Mouse (Mus musculus) hindbrain, embryonic 12.5 days (tissue): ENCODE data around the gene Etl4. TPM values are rescaled to one million over a fixed set of nuclear protein-coding genes. Genes with fewer than 3 reads are reported as not detected.

Experiments
- ATAC-seq: fragments of 200-750 bp; cut with Nextera tagmentation; 2 replicates; pipeline ENCODE4 v1.8.0; 2017; ENCODE audit warnings: moderate TSS enrichment; ENCODE audit not compliant: low FRiP score
- H3K27ac ChIP-seq: fragments of 300-500 bp; sonication (generic); 2 replicates; pipeline ENCODE4 v1.5.1; 2016; ENCODE audit warnings: mild to moderate bottlenecking
- H3K27me3 ChIP-seq: fragments of 300-500 bp; sonication (generic); 2 replicates; pipeline ENCODE4 v1.6.1; 2016; ENCODE audit warnings: mild to moderate bottlenecking
- H3K36me3 ChIP-seq: fragments of 300-500 bp; sonication (generic); 2 replicates; pipeline ENCODE4 v1.6.1; 2016; ENCODE audit warnings: mild to moderate bottlenecking
- H3K4me1 ChIP-seq: fragments of 300-500 bp; sonication (generic); 2 replicates; pipeline ENCODE4 v1.6.1; 2016
- H3K4me2 ChIP-seq: fragments of 300-500 bp; sonication (generic); replicated peaks from 2 replicates; pipeline ENCODE4 v1.6.1; 2016; ENCODE audit warnings: mild to moderate bottlenecking
- H3K4me3 ChIP-seq: fragments of 300-500 bp; sonication (generic); 2 replicates; pipeline ENCODE4 v1.5.1; 2016; ENCODE audit warnings: mild to moderate bottlenecking
- H3K9ac ChIP-seq: fragments of 300-500 bp; sonication (generic); 2 replicates; pipeline ENCODE4 v1.6.1; 2016; ENCODE audit warnings: mild to moderate bottlenecking, moderate library complexity
- H3K9me3 ChIP-seq: fragments of 300-500 bp; sonication (generic); replicated peaks from 2 replicates; pipeline ENCODE4 v1.6.1; 2016; ENCODE audit warnings: mild to moderate bottlenecking
- WGBS: fragments of 180-500 bp; shearing (Covaris S2); methylation state at CpG from one replicate; pipeline ENCODE4 v1.1.7; 2016; 5-methylcytosine and 5-hydroxymethylcytosine counted together
- polyA plus RNA-seq: library from polyadenylated mRNA; unstranded; fragments of >200 nt; fragmentation: Nextera tagmentation; extraction: Ambion mirVana; gene quantifications from 2 replicates; pipeline ENCODE4 v1.2.1, GENCODE M21; 2016

Gene Etl4
- polyA plus RNA-seq, 1 experiment from 2014 or later: 18.7 TPM

- H3K4me2 ChIP-seq: peak overlapping the region; percentile 75
- peak; percentile 82 for ATAC-seq
- H3K9ac ChIP-seq: peak overlapping the region; percentile 61
- H3K27ac ChIP-seq: peak overlapping the region; percentile 41; the same call in 1 of the 2 replicates
- 1% methylated on average over 39 of the region's 39 CpGs for WGBS
- H3K9me3 ChIP-seq: no peaks in the 10 kb centered on the region
- H3K27me3 ChIP-seq: peaks cover 3% of the 10 kb centered on the region
- peaks cover 15% of the 10 kb centered on the region for H3K4me1 ChIP-seq
- no peaks in the 10 kb centered on the region for H3K36me3 ChIP-seq
- peak overlapping the region; percentile 42 for H3K4me3 ChIP-seq
Observed at GRCm38 (mm10) chr2:20519447-20520098, 610.0 kb downstream of the Etl4 start.

GRCm38 (mm10) chr2:20520099-20520475 is 610.5 kb downstream of the Etl4 start:
- H3K36me3 ChIP-seq: no peaks in the 10 kb centered on the region
- H3K4me1 ChIP-seq: peaks cover 15% of the 10 kb centered on the region
- ATAC-seq: no peak; the same call in 1 of the 2 replicates
- H3K27me3 ChIP-seq: peaks cover 3% of the 10 kb centered on the region
- peak overlapping the region; percentile 41; the same call in 1 of the 2 replicates for H3K27ac ChIP-seq
- H3K4me2 ChIP-seq: peak overlapping the region; percentile 75
- H3K9me3 ChIP-seq: no peaks in the 10 kb centered on the region
- under 1% methylated on average over 12 of the region's 12 CpGs for WGBS
- H3K9ac ChIP-seq: peak overlapping the region; percentile 61
- H3K4me3 ChIP-seq: peak overlapping the region; percentile 42

- ATAC-seq: peak; percentile 46; the same call in 1 of the 2 replicates
- Histone ChIP-seq H3K4me1 (peaks cover 15% of the 10 kb centered on the region), H3K4me2 (peak overlapping the region; percentile 75), H3K4me3 (peak overlapping the region; percentile 42), H3K36me3 (no peaks in the 10 kb centered on the region), H3K9ac (peak overlapping the region; percentile 61), H3K27me3 (peaks cover 3% of the 10 kb centered on the region), H3K27ac (no peak overlapping the region), H3K9me3 (no peaks in the 10 kb centered on the region)
- 30% methylated on average over 23 of the region's 23 CpGs for WGBS
Observed at GRCm38 (mm10) chr2:20520636-20521595, 611.3 kb downstream of the Etl4 start.

- H3K9ac ChIP-seq: no peak overlapping the region
- WGBS: 47% methylated on average over 11 of the region's 11 CpGs
- H3K27me3 ChIP-seq: peaks cover 3% of the 10 kb centered on the region
- H3K9me3 ChIP-seq: no peaks in the 10 kb centered on the region
- no peak overlapping the region for H3K4me3 ChIP-seq
- H3K4me1 ChIP-seq: peaks cover 15% of the 10 kb centered on the region
- H3K27ac ChIP-seq: no peak overlapping the region
- no peak overlapping the region for H3K4me2 ChIP-seq
- no peak for ATAC-seq
- H3K36me3 ChIP-seq: no peaks in the 10 kb centered on the region
Observed at GRCm38 (mm10) chr2:20521686-20522285, 612.2 kb downstream of the Etl4 start.

DNA sequence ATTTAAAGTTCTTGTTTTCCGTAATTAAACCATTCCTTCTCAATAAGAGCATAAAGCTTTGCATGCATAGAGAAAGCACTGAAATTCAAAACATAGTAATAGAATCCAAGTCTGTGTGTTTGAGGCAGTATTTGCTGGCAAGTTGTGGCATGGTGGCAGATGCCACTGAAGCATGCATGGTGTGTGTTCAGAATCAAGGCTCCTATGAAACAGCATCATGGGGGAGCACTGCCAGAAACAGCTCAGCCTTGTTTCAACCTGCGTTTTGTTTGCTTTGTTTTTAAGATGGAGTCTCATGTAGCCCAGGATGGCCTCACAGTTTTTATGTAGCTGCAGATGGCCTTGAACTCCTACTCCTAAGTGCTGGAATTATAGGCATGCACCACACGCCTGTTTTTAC is 614.1 kb downstream of the Etl4 start:
- Histone ChIP-seq H3K9me3 (no peaks in the 10 kb centered on the region), H3K27ac (no peak overlapping the region), H3K36me3 (no peaks in the 10 kb centered on the region), H3K4me2 (no peak overlapping the region), H3K27me3 (peaks cover 3% of the 10 kb centered on the region), H3K9ac (no peak overlapping the region), H3K4me1 (peaks cover 15% of the 10 kb centered on the region), H3K4me3 (no peak overlapping the region)
- 85% methylated on average over 3 of the region's 3 CpGs for WGBS
- no peak for ATAC-seq

- H3K4me3 ChIP-seq: no peak overlapping the region
- 20% methylated on average over 4 of the region's 4 CpGs for WGBS
- no peak overlapping the region for H3K27ac ChIP-seq
- 0 out of 2 replicates have a peak, but pooled peaks cover 7% of the 10 kb centered on the region for H3K36me3 ChIP-seq
- H3K9ac ChIP-seq: no peak overlapping the region
- no peak for ATAC-seq
- 0 out of 2 replicates have a peak, but pooled peaks cover 2% of the 10 kb centered on the region for H3K4me1 ChIP-seq
- peaks cover 1% of the 10 kb centered on the region for H3K27me3 ChIP-seq
- no peaks in the 10 kb centered on the region for H3K9me3 ChIP-seq
- no peak overlapping the region for H3K4me2 ChIP-seq
Observed at GRCm38 (mm10) chr2:20525879-20526593, 616.5 kb downstream of the Etl4 start.

DNA sequence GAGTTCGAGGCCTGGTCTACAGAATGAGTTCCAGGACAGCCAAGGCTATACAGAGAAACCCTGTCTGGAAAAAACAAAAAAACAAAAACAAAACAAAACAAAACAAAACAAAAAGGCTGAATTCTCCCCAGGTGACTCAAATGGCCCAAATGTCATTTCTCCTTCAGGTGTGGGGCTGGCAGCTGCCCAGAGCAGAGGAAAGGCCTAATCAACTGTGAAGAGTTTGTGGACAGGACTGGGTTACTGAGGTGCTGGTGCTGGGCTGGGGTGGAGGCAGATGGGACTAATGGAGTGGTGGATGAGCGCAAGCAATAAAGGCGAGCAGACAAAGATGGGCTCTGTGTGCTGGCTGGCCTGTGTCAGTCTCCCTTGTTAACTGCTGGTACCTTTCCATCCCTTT is 617.3 kb downstream of the Etl4 start:
- H3K9me3 ChIP-seq: no peaks in the 10 kb centered on the region
- no peak overlapping the region for H3K9ac ChIP-seq
- H3K27ac ChIP-seq: no peak overlapping the region
- ATAC-seq: no peak
- 0 out of 2 replicates have a peak, but pooled peaks cover 7% of the 10 kb centered on the region for H3K36me3 ChIP-seq
- H3K4me1 ChIP-seq: no peaks in the 10 kb centered on the region
- no peaks in the 10 kb centered on the region for H3K27me3 ChIP-seq
- no peak overlapping the region for H3K4me3 ChIP-seq
- no peak overlapping the region for H3K4me2 ChIP-seq
- WGBS: 92% methylated on average over 3 of the region's 3 CpGs

GRCm38 (mm10) chr2:20532623-20533022 is 623.0 kb downstream of the Etl4 start:
- no peak overlapping the region for H3K9ac ChIP-seq
- H3K9me3 ChIP-seq: no peaks in the 10 kb centered on the region
- H3K4me3 ChIP-seq: no peak overlapping the region
- 72% methylated on average over 3 of the region's 3 CpGs for WGBS
- H3K27me3 ChIP-seq: no peaks in the 10 kb centered on the region
- no peak for ATAC-seq
- 0 out of 2 replicates have a peak, but pooled peaks cover 7% of the 10 kb centered on the region for H3K36me3 ChIP-seq
- no peaks in the 10 kb centered on the region for H3K4me1 ChIP-seq
- H3K4me2 ChIP-seq: no peak overlapping the region
- no peak overlapping the region for H3K27ac ChIP-seq

GRCm38 (mm10) chr2:20537785-20538184 is 628.2 kb downstream of the Etl4 start:
- no peaks in the 10 kb centered on the region for H3K9me3 ChIP-seq
- no peak for ATAC-seq
- 68% methylated on average over 6 of the region's 6 CpGs for WGBS
- no peak overlapping the region for H3K9ac ChIP-seq
- H3K4me1 ChIP-seq: no peaks in the 10 kb centered on the region
- no peaks in the 10 kb centered on the region for H3K36me3 ChIP-seq
- H3K4me3 ChIP-seq: no peak overlapping the region
- no peak overlapping the region for H3K27ac ChIP-seq
- no peaks in the 10 kb centered on the region for H3K27me3 ChIP-seq
- no peak overlapping the region for H3K4me2 ChIP-seq

- Histone ChIP-seq H3K4me3 (no peak overlapping the region), H3K9ac (no peak overlapping the region), H3K27me3 (no peaks in the 10 kb centered on the region), H3K27ac (no peak overlapping the region), H3K4me2 (no peak overlapping the region), H3K9me3 (no peaks in the 10 kb centered on the region), H3K36me3 (no peaks in the 10 kb centered on the region), H3K4me1 (no peaks in the 10 kb centered on the region)
- no peak for ATAC-seq
- 92% methylated on average over 4 of the region's 4 CpGs for WGBS
Observed at GRCm38 (mm10) chr2:20538871-20539270, 629.3 kb downstream of the Etl4 start.

- no peak overlapping the region for H3K4me3 ChIP-seq
- no peak overlapping the region for H3K27ac ChIP-seq
- no peaks in the 10 kb centered on the region for H3K4me1 ChIP-seq
- ATAC-seq: no peak
- H3K27me3 ChIP-seq: no peaks in the 10 kb centered on the region
- H3K9ac ChIP-seq: no peak overlapping the region
- H3K36me3 ChIP-seq: no peaks in the 10 kb centered on the region
- H3K4me2 ChIP-seq: no peak overlapping the region
- no peaks in the 10 kb centered on the region for H3K9me3 ChIP-seq
Observed at GRCm38 (mm10) chr2:20541261-20541660, 631.7 kb downstream of the Etl4 start.

DNA sequence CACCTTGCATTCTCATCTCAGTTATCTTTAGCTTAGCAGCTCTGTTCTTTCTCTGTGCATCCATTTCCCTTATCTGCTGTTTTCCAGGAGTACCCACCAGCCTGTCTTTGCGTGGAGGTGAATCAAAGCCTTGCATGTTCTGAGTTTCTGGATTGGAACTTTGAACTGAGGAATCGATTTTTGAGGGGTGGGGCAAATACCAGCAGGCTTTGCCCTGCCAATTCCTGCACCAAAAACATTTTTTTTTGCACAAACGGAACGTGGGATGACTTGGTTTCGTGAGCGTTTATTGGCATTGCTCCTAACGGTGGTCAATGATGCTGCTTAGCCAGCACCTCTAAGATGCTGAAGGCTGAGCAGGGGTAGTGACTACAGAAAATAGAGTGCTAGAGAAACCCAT is 632.7 kb downstream of the Etl4 start:
- ATAC-seq: no peak
- H3K9ac ChIP-seq: no peak overlapping the region
- 86% methylated on average over 7 of the region's 7 CpGs for WGBS
- H3K4me1 ChIP-seq: peaks cover 10% of the 10 kb centered on the region
- H3K9me3 ChIP-seq: no peaks in the 10 kb centered on the region
- no peaks in the 10 kb centered on the region for H3K27me3 ChIP-seq
- no peak overlapping the region for H3K27ac ChIP-seq
- no peak overlapping the region for H3K4me2 ChIP-seq
- no peaks in the 10 kb centered on the region for H3K36me3 ChIP-seq
- H3K4me3 ChIP-seq: no peak overlapping the region
